Mouse (Mus musculus): ENCODE results near the gene Map2.

The Map2 gene

GRCm38 (mm10) chr1:66292121-66292881 is 117.2 kb downstream of the Map2 start:
- DNase-seq (ENCODE audit: low read depth, low spot score): no peak

GRCm38 (mm10) chr1:66299376-66299775 is 124.3 kb downstream of the Map2 start:
- no peak for DNase-seq (ENCODE audit: low read depth, low spot score)

GRCm38 (mm10) chr1:66320378-66321135 is 145.5 kb downstream of the Map2 start:
- DNase-seq (ENCODE audit: low read depth, low spot score): no peak

GRCm38 (mm10) chr1:66321136-66321502 is 146.0 kb downstream of the Map2 start:
- no peak for DNase-seq (ENCODE audit: low read depth, low spot score)

- no peak for DNase-seq (ENCODE audit: low read depth, low spot score)
Measured at GRCm38 (mm10) chr1:66321631-66322142, 146.6 kb downstream of the Map2 start.

- no peak for DNase-seq (ENCODE audit: low read depth, low spot score)
Measured at GRCm38 (mm10) chr1:66323461-66323860, 148.4 kb downstream of the Map2 start.

GRCm38 (mm10) chr1:66324951-66325350 is 149.9 kb downstream of the Map2 start:
- DNase-seq (ENCODE audit: low read depth, low spot score): no peak

GRCm38 (mm10) chr1:66328996-66329395 is 153.9 kb downstream of the Map2 start:
- DNase-seq (ENCODE audit: low read depth, low spot score): no peak

GRCm38 (mm10) chr1:66329534-66329933 is 154.5 kb downstream of the Map2 start:
- DNase-seq (ENCODE audit: low read depth, low spot score): no peak

- no peak for DNase-seq (ENCODE audit: low read depth, low spot score)
Measured at GRCm38 (mm10) chr1:66335724-66336284, 160.7 kb downstream of the Map2 start.

GRCm38 (mm10) chr1:66339213-66339612 is 164.1 kb downstream of the Map2 start:
- DNase-seq (ENCODE audit: low read depth, low spot score): no peak

- no peak for DNase-seq (ENCODE audit: low read depth, low spot score)
Measured at GRCm38 (mm10) chr1:66348404-66349165, 173.5 kb downstream of the Map2 start.

- no peak for DNase-seq (ENCODE audit: low read depth, low spot score)
Measured at GRCm38 (mm10) chr1:66349166-66349835, 174.2 kb downstream of the Map2 start.

- no peak for DNase-seq (ENCODE audit: low read depth, low spot score)
Measured at GRCm38 (mm10) chr1:66351366-66351765, 176.3 kb downstream of the Map2 start.

GRCm38 (mm10) chr1:66361799-66362198 is 186.7 kb downstream of the Map2 start:
- no peak for DNase-seq (ENCODE audit: low read depth, low spot score)

- DNase-seq (ENCODE audit: low read depth, low spot score): no peak
Measured at GRCm38 (mm10) chr1:66363285-66363684, 188.2 kb downstream of the Map2 start.

- DNase-seq (ENCODE audit: low read depth, low spot score): no peak
Measured at GRCm38 (mm10) chr1:66364386-66364785, 189.3 kb downstream of the Map2 start.

- no peak for DNase-seq (ENCODE audit: low read depth, low spot score)
Measured at GRCm38 (mm10) chr1:66365600-66365999, 190.5 kb downstream of the Map2 start.

GRCm38 (mm10) chr1:66369486-66369885 is 194.4 kb downstream of the Map2 start:
- no peak for DNase-seq (ENCODE audit: low read depth, low spot score)

GRCm38 (mm10) chr1:66371371-66371770 is 196.3 kb downstream of the Map2 start:
- DNase-seq (ENCODE audit: low read depth, low spot score): no peak

GRCm38 (mm10) chr1:66386321-66386720 is 211.2 kb downstream of the Map2 start:
- DNase-seq (ENCODE audit: low read depth, low spot score): no peak
